Mouse (Mus musculus) activated CD4-positive, CD25-positive, alpha-beta regulatory T cell (primary cell): ENCODE results near the gene Olfr417. TPM values are rescaled to one million over a fixed set of nuclear protein-coding genes. Genes with fewer than 3 reads are reported as not detected.

Source experiments
- polyA plus RNA-seq, 2 experiments: library from polyadenylated mRNA; unstranded; fragments of 100-300 nt; shearing (Covaris generic); gene quantifications; one replicate each; pipeline ENCODE4 v1.2.1; 2017

Gene Olfr417
- not detected for polyA plus RNA-seq

DNA sequence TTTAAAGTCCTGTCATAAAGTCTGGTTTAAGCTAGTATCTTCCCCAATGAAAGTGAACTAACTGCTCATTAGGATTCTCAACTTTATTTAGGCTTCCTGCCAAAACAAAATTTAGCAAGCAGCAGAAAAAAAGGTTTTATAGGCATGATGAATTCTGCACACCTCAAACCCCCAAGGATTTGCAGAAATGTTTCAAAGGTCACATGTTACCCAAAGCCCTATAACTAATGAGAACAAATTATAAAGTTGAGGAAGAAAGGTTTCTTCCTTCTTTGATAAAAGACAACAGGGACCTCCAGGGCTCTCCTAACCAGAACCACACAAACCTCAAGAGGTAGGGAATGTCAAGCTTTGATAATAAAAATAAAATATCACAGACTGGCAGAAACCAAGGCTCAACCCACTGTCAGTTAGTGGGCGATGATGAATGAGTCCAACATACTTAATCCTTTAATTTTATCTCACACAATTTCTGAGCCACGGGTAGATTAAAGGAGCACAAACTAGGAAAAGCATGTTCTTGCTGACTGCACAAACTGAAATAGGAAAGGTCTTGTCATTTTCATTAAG lies at the start of gene Olfr417:
Olfr417 (plus strand) TSS at position 241 of the 570 bp plus-strand sequence.

DNA sequence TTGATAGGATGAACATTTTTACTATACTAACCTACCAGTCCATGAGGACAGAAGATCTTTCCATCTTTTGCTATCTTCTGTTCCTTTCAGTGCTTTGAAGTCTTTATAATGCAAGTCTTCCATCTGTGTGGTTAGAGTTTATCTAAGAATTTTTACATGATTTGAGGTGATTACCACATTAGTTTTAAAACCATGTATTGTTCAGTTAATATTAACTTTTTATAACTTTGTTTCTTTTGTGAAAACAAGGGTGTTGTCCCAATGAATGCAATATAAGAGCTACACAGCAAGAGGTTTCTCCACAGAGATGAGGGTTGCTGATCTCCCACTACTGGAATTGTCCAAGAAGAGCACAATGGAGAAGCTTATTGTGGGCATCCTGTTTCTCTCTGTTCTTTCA lies 34.7 kb upstream of the Olfr417 start, which contains the start of gene Mptx1:
Mptx1 (plus strand) TSS at position 301 of the 400 bp plus-strand sequence.

DNA sequence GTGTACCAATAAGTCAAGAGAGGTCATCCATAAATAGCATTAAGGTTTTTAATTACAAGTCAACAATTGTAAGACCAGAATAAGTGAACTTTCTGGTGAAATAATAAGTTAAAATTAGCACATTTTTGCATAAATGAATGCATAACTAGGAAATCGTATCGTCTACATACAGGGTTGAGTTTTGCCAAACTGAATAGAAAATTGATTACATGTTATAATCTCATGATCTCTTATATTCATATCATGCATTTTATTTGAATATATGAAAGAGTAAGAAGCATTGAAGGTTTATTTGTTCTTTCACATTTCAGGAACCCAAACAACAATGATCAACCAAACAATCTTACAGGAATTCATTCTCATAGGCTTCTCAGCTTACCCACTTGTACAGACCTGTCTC lies 25.8 kb downstream of the Olfr417 start, which contains the start of gene Olfr248:
Olfr248 (plus strand) TSS at position 301 of the 400 bp plus-strand sequence.

DNA sequence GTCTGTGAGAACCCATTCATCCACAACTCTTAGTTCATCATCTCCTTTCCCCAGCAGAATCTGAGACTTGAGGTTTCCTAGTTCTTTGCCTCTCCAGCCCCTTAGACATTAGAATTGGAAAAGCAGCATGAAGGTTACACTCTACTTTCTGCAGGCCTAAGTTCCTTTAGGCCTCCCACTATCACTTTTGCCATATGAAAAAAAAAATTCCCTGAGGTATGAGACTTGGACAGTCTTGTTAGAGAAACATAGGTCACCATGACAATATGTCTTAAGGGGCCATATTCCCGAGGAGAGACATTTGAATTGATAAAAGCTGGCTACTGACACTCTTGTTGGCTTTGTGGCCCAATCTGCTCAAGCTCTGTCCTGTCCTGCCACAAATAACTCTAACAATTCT lies 58.8 kb downstream of the Olfr417 start, which contains the start of gene Olfr414:
Olfr414 (plus strand) TSS at position 301 of the 400 bp plus-strand sequence.

Other genes starting within 250 kb of the Olfr417 start
- not detected for gene Olfr231, start 244.0 kb upstream of the Olfr417 start, polyA plus RNA-seq
- gene Olfr424, start 233.6 kb upstream of the Olfr417 start, polyA plus RNA-seq: not detected
- gene Olfr420, start 209.5 kb upstream of the Olfr417 start, polyA plus RNA-seq: under 1 TPM in 1 of 2 experiments, not detected in 1; 0.16 TPM
- under 1 TPM; 0.12 to 0.18 TPM for gene Spta1, start 192.3 kb upstream of the Olfr417 start, polyA plus RNA-seq
- gene Olfr419, start 113.1 kb upstream of the Olfr417 start, polyA plus RNA-seq: not detected
- under 1 TPM in 1 of 2 experiments, not detected in 1; 0.74 TPM for gene Mptx1, start 34.6 kb upstream of the Olfr417 start, polyA plus RNA-seq
- gene Olfr248, start 25.9 kb downstream of the Olfr417 start, polyA plus RNA-seq: not detected
- gene Olfr414, start 58.9 kb downstream of the Olfr417 start, polyA plus RNA-seq: not detected
- gene Olfr220, start 77.0 kb downstream of the Olfr417 start, polyA plus RNA-seq: not detected
- gene Fmn2, start 136.7 kb downstream of the Olfr417 start, polyA plus RNA-seq: not detected